Mouse (Mus musculus) heart, postnatal 0 days (tissue): Measurements from ENCODE around the gene Abat. TPM values are rescaled to one million over a fixed set of nuclear protein-coding genes. Genes with fewer than 3 reads are reported as not detected.

Experiments
- ATAC-seq: fragments of 200-750 bp; cut with Nextera tagmentation; 2 replicates; pipeline ENCODE4 v1.8.0; 2017; ENCODE audit warnings: low read depth, moderate number of reproducible peaks, moderate library complexity; ENCODE audit not compliant: insufficient read depth
- DNase-seq: peaks from one replicate; pipeline ENCODE4 v3.0.0-alpha.2; 2016; ENCODE audit warnings: low spot score
- H3K27ac ChIP-seq: fragments of 300-500 bp; sonication (generic); 2 replicates; pipeline ENCODE4 v1.5.1; 2014; ENCODE audit warnings: low read depth, mild to moderate bottlenecking
- H3K27me3 ChIP-seq: fragments of 300-500 bp; sonication (generic); 2 replicates; pipeline ENCODE4 v1.6.1; 2014; ENCODE audit warnings: low read length, mixed read lengths; ENCODE audit not compliant: control insufficient read depth, insufficient read depth
- H3K36me3 ChIP-seq: fragments of 300-500 bp; sonication (generic); replicated peaks from 2 replicates; pipeline ENCODE4 v1.6.1; 2014; ENCODE audit warnings: low read length, mixed read lengths; ENCODE audit not compliant: control insufficient read depth, insufficient read depth
- H3K4me1 ChIP-seq: fragments of 300-500 bp; sonication (generic); 2 replicates; pipeline ENCODE4 v1.6.1; 2014; ENCODE audit warnings: antibody characterized with exemption; ENCODE audit not compliant: control insufficient read depth, insufficient read depth
- H3K4me2 ChIP-seq: fragments of 300-500 bp; sonication (generic); 2 replicates; pipeline ENCODE4 v1.6.1; 2014; ENCODE audit warnings: low read depth, mild to moderate bottlenecking, low read length, moderate library complexity
- H3K4me3 ChIP-seq: fragments of 300-500 bp; sonication (generic); 2 replicates; pipeline ENCODE4 v1.5.1; 2014; ENCODE audit warnings: low read depth, low read length
- H3K9ac ChIP-seq: fragments of 300-500 bp; sonication (generic); replicated peaks from 2 replicates; pipeline ENCODE4 v1.6.1; 2014; ENCODE audit warnings: low read depth, low read length, mixed read lengths
- H3K9me3 ChIP-seq: fragments of 300-500 bp; sonication (generic); replicated peaks from 2 replicates; pipeline ENCODE4 v1.6.1; 2016; ENCODE audit warnings: low read length; ENCODE audit not compliant: control insufficient read depth
- CTCF ChIP-seq: IDR thresholded peaks from 2 replicates; pipeline ENCODE4 v1.5.1; 2016; ENCODE audit warnings: antibody characterized with exemption, control low read depth, low read depth
- EP300 ChIP-seq: IDR thresholded peaks from 2 replicates; pipeline ENCODE4 v1.6.1; 2016; ENCODE audit warnings: antibody characterized with exemption, low read depth
- WGBS: fragments of 180-500 bp; shearing (Covaris S2); extraction: QIAGEN DNeasy Blood & Tissue Kit; methylation state at CpG from one replicate; pipeline ENCODE4 v1.1.7; 2014; 5-methylcytosine and 5-hydroxymethylcytosine counted together
- polyA plus RNA-seq: library from polyadenylated mRNA; unstranded; fragments of >200 nt; fragmentation: Nextera tagmentation; extraction: Ambion mirVana; gene quantifications from 2 replicates; pipeline ENCODE4 v1.2.1, GENCODE M21; 2015
- total RNA-seq: library from RNA; depleted of rRNA; stranded (reverse); fragments of >200 nt; gene quantifications from 2 replicates; pipeline ENCODE4 v1.2.3, GENCODE M21; 2014; ENCODE audit warnings: low replicate concordance

The Abat gene
- total and polyA plus RNA-seq, 2 experiments from 2014 or later = 9.9 to 15.8 TPM

DNA sequence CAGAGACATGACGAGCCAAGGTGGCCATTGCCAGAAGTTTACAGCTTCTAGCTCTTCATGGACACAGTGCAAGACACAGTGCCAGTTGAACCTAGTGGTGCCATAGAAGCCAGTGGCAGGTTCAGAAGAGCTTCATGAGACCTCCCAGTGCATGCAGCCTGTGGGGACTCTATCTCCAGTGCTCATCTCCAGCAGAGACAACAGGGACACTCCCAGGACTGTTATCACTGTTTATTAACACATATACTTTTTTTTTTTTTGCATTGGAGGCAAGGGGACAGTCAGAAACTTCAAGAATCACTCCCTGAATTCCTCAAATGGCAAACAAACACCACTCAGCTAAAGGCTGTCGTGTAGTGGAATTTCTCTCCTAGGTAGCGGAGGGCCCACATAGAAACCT is 100.2 kb downstream of the Abat start:
- DNase-seq (no peak), ATAC-seq (no peak)
- Histone ChIP-seq H3K4me1 (no peaks in the 10 kb centered on the region), H3K9ac (no peak overlapping the region), H3K36me3 (no peaks in the 10 kb centered on the region), H3K4me2 (no peak overlapping the region), H3K9me3 (no peaks in the 10 kb centered on the region), H3K4me3 (no peak overlapping the region), H3K27ac (no peak overlapping the region), H3K27me3 (no peaks in the 10 kb centered on the region)
- no peak for TF ChIP-seq CTCF
- TF ChIP-seq EP300 = no peak
- WGBS = 83% methylated on average over 3 of the region's 3 CpGs

DNA sequence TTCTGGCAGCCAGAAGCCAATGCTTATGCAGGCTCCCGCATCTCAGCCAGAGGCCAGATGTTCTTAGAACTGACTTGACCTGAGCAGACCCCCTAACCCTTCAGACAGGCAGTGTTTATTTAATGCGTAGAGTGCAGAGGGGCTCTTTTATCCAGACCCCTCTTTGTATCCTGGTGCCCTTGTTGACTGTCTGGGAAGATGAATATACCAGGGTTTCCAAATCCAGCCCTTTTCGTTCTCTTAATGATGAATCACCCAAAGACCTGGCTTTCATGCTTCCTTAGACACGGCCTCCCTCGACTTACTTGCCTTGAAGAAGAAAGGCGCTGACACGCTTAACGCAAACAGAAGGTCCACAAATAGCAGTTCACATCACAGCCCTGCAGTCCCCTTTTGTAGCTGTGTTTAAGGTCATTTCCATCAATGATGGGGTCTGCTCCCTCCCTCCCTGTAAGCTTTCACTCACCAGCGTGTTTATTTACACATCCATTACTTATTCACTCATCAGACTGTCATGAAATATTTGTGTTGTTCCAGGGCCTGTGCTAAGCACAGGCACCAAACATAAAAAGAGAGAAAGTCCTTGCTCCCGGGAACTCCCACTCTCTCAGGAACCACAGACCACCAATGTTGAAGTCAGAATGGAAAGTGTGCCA is 106.6 kb downstream of the Abat start:
- no peak for DNase-seq
- no peak for ATAC-seq

DNA sequence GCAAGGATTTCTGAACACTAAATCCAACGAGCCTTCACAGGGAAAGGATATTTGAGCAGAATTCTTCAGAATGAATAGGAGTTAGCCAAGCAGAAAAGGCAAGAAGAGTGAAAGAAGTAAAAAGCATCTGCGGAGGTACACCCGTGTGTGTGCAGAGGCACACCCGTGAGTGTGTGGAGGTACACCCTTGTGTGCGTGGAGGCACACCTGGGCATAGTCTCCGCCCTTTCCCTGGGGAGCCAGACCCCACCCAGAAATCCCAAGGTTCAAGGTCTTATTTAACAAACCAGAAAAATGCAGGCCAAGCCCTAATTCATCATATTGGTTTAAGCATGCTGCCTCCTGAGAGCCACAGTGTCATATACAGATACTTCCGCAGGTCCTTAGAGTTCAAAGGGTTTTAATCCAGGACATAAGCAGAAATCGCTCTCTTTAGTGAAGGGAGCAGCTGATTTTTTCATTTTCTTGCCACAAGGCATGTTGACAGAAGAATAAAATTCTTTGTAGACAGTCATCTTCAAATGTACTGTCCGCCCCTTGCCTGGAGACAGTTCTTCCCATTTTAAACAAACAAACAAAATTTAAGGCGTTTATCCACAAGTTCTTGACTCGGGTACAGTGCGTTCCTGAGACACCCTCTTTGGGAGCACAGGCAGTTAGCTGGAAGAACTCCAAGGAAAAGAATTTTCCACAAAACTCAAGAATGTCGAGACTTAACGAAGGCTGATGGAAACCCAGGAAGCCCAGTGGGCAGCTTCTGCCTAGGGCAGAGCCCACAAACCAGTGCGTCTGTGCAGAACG is 107.3 kb downstream of the Abat start:
- TF ChIP-seq CTCF = no peak
- no peak for TF ChIP-seq EP300
- Histone ChIP-seq H3K4me2 (no peak overlapping the region), H3K9ac (no peak overlapping the region), H3K4me1 (no peaks in the 10 kb centered on the region), H3K36me3 (0 out of 2 replicates have a peak, but pooled peaks cover 4% of the 10 kb centered on the region), H3K9me3 (no peaks in the 10 kb centered on the region), H3K27me3 (no peaks in the 10 kb centered on the region), H3K27ac (no peak overlapping the region), H3K4me3 (no peak overlapping the region)
- DNase-seq (no peak), ATAC-seq (no peak)
- WGBS = 76% methylated on average over 16 of the region's 16 CpGs

More for the DNA sequence above, 106.6 kb downstream of the Abat start:
- H3K9ac ChIP-seq = no peak overlapping the region
- TF ChIP-seq EP300 = no peak
- TF ChIP-seq CTCF = no peak
- H3K27me3 ChIP-seq = no peaks in the 10 kb centered on the region
- 0 out of 2 replicates have a peak, but pooled peaks cover 4% of the 10 kb centered on the region for H3K36me3 ChIP-seq
- H3K9me3 ChIP-seq = no peaks in the 10 kb centered on the region
- H3K4me3 ChIP-seq = no peak overlapping the region
- no peak overlapping the region for H3K4me2 ChIP-seq
- 77% methylated on average over 10 of the region's 10 CpGs for WGBS
- no peaks in the 10 kb centered on the region for H3K4me1 ChIP-seq
- no peak overlapping the region for H3K27ac ChIP-seq

DNA sequence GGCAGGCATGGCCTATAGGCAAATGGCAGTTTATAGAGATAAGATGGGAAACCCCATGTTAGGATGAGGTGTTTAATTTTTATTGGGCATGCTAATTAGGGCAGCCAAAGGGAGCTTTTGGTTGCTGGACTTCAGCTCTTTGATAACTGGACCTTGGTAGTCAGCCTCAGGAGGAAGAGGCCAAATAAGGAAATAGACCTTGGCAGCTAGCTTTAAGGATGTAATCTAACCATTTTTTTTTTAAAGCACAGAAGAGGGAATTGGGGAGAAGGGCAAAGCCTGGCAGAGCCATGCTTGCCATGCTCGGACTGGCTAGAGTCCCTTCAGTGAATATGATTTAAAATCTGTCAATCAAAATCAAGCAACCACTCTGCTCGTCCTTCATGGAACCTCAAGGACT is 117.2 kb downstream of the Abat start:
- Histone ChIP-seq H3K4me3 (no peak overlapping the region), H3K9ac (no peak overlapping the region), H3K36me3 (peaks cover 9% of the 10 kb centered on the region; the same call in 1 of the 2 replicates), H3K27me3 (no peaks in the 10 kb centered on the region), H3K4me2 (no peak overlapping the region), H3K4me1 (no peaks in the 10 kb centered on the region), H3K9me3 (no peaks in the 10 kb centered on the region), H3K27ac (no peak overlapping the region)
- TF ChIP-seq EP300 (no peak), CTCF (no peak)
- WGBS = 64% methylated on average over 2 of the region's 2 CpGs
- ATAC-seq (no peak), DNase-seq (no peak)

DNA sequence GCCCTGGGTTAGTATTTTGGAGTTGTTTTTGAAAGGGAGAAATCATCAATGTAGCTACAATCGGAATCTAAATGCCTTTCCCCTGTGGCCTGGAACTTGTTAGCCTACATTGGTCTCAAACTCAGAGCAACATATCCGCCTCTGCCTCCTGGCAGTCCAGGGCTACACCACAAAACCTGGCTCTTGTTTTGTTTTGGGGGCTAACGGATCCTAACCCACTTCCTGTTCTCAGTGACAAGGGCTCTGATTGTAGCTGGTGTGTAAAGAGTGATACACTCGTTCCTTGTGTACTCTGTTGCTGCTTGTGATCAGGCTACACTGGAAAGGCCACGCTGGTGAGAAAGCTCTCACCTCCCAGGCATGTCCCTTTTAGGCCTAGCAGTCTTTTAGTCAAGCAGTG is 118.2 kb downstream of the Abat start:
- WGBS = 80% methylated on average over 5 of the region's 5 CpGs
- H3K36me3 ChIP-seq = peaks cover 9% of the 10 kb centered on the region; the same call in 1 of the 2 replicates
- TF ChIP-seq EP300 (no peak), CTCF (no peak)
- H3K27ac ChIP-seq = no peak overlapping the region
- DNase-seq = no peak
- no peak for ATAC-seq
- no peak overlapping the region for H3K9ac ChIP-seq
- H3K4me3 ChIP-seq = no peak overlapping the region
- H3K4me1 ChIP-seq = peaks cover 5% of the 10 kb centered on the region; the same call in 1 of the 2 replicates
- H3K4me2 ChIP-seq = no peak overlapping the region
- H3K27me3 ChIP-seq = no peaks in the 10 kb centered on the region
- H3K9me3 ChIP-seq = no peaks in the 10 kb centered on the region
